Mouse (Mus musculus): Measurements from ENCODE around the gene Trpm6. TPM values are rescaled to one million over a fixed set of nuclear protein-coding genes. Genes with fewer than 3 reads are reported as not detected.

Trpm6 gene
- total and polyA plus RNA-seq, 3 experiments: 0.01 TPM; not detected in 2

GRCm38 (mm10) chr19:18842626-18843025, 92.8 kb downstream of the Trpm6 start:
- TF ChIP-seq NELFE (IDR thresholded peaks at IDR 0.05; ENCODE audit: low read depth, low read length) (no peak), SMC3 (IDR thresholded peaks at IDR 0.05; ENCODE audit: low read depth, low read length) (no peak), MEF2A (IDR thresholded peaks at IDR 0.05; ENCODE audit: extremely low read depth, insufficient replicate concordance, low read depth, low read length, poor library complexity, severe bottlenecking) (no peak), USF2 (IDR thresholded peaks at IDR 0.05; ENCODE audit: borderline replicate concordance in 1 of 2, insufficient read depth in 1 of 2, low read depth in 1 of 2, low read length in 2 of 2) (no peak), POLR2AphosphoS2 (IDR thresholded peaks at IDR 0.05; ENCODE audit: low read length) (no peak)
- H3K27ac ChIP-seq (ENCODE audit: control insufficient read depth, low read depth, low read length): no peak overlapping the region
- DNase-seq (ENCODE audit: low read depth, low spot score): no peak
- no peaks in the 10 kb centered on the region for H3K79me2 ChIP-seq (ENCODE audit: control insufficient read depth, insufficient read depth, low read length, poor library complexity)
- peaks cover 2 to 4% of the 10 kb centered on the region in 2 experiments; a peak in 2 of 4 replicates for H3K27me3 ChIP-seq (ENCODE audit: control insufficient read depth in 1 of 2, insufficient read depth in 2 of 2, low read length in 2 of 2)
- no peaks in the 10 kb centered on the region for H3K9me3 ChIP-seq (replicated peaks; ENCODE audit: insufficient read depth, low read length)
- no peak overlapping the region for H3K4me3 ChIP-seq (ENCODE audit: control insufficient read depth in 1 of 2, insufficient read depth in 1 of 2, low read depth in 2 of 2, low read length in 2 of 2)
- no peaks in the 10 kb centered on the region for H3K36me3 ChIP-seq (ENCODE audit: control insufficient read depth in 1 of 2, insufficient read depth in 2 of 2, low read length in 2 of 2)
- H3K4me1 ChIP-seq (ENCODE audit: control insufficient read depth in 1 of 2, insufficient read depth in 2 of 2, low read length in 2 of 2): no peaks in the 10 kb centered on the region
- H3K9ac ChIP-seq (ENCODE audit: control insufficient read depth, low read depth, low read length, poor library complexity, severe bottlenecking): no peak overlapping the region

DNA sequence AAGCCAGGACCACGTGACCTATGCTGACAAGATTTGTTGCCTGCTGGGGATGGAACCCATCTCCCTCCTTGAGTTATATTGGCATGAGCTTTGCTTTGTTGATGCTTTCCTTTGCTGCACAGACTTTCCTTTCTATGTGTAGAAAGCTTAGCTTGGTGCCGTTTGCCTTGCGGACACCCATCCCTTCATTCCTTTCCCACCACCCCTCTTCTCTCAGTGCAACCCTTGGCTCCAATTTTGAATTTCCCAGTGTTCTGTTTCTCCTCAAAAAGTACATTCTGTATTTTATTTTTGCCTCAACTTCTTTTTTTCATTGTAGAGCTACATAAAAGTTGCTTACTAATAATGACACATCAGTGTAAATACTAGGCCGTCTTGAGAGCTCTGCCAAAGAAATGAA, 96.6 kb downstream of the Trpm6 start:
- H3K27me3 ChIP-seq (ENCODE audit: control insufficient read depth in 1 of 2, insufficient read depth in 2 of 2, low read length in 2 of 2): no peaks in the 10 kb centered on the region; a peak in 1 of 4 replicates
- no peak overlapping the region for H3K4me3 ChIP-seq (ENCODE audit: control insufficient read depth in 1 of 2, insufficient read depth in 1 of 2, low read depth in 2 of 2, low read length in 2 of 2)
- no peak for DNase-seq (ENCODE audit: low read depth, low spot score)
- TF ChIP-seq ZC3H11A (IDR thresholded peaks at IDR 0.05; ENCODE audit: low read depth, low read length) (no peak), ZKSCAN1 (IDR thresholded peaks at IDR 0.05; ENCODE audit: low read depth, low read length) (no peak), ZNF384 (IDR thresholded peaks at IDR 0.05; ENCODE audit: low read depth, low read length) (no peak), SIN3A (IDR thresholded peaks at IDR 0.05; ENCODE audit: low read length) (no peak), GABPA (IDR thresholded peaks at IDR 0.05; ENCODE audit: low read depth, low read length) (no peak), HCFC1 (IDR thresholded peaks at IDR 0.05; ENCODE audit: low read depth, low read length) (no peak), TAL1 (IDR thresholded peaks at IDR 0.05; ENCODE audit: low read length) (no peak), EP300 (IDR thresholded peaks at IDR 0.05; ENCODE audit: low read depth in 1 of 2, low read length in 2 of 2) (no peak)
- no peaks in the 10 kb centered on the region for H3K79me2 ChIP-seq (ENCODE audit: control insufficient read depth, insufficient read depth, low read length, poor library complexity)
- no peaks in the 10 kb centered on the region for H3K9me3 ChIP-seq (replicated peaks; ENCODE audit: insufficient read depth, low read length)
- H3K36me3 ChIP-seq (ENCODE audit: control insufficient read depth in 1 of 2, insufficient read depth in 2 of 2, low read length in 2 of 2): no peaks in the 10 kb centered on the region
- no peaks in the 10 kb centered on the region for H3K4me1 ChIP-seq (ENCODE audit: control insufficient read depth in 1 of 2, insufficient read depth in 2 of 2, low read length in 2 of 2)
- H3K27ac ChIP-seq (ENCODE audit: control insufficient read depth, low read depth, low read length): no peak overlapping the region
- H3K9ac ChIP-seq (ENCODE audit: control insufficient read depth, low read depth, low read length, poor library complexity, severe bottlenecking): no peak overlapping the region

- DNase-seq (ENCODE audit: low read depth, low spot score): peak; percentile 20
- H3K9ac ChIP-seq (ENCODE audit: control insufficient read depth, low read depth, low read length, poor library complexity, severe bottlenecking): no peak overlapping the region
- no peaks in the 10 kb centered on the region for H3K79me2 ChIP-seq (ENCODE audit: control insufficient read depth, insufficient read depth, low read length, poor library complexity)
- TF ChIP-seq RAD21 (IDR thresholded peaks at IDR 0.05; ENCODE audit: low read depth, low read length): peak; percentile 9
- TF ChIP-seq POLR2A (IDR thresholded peaks at IDR 0.05; ENCODE audit: control insufficient read depth in 1 of 2, insufficient read depth in 1 of 2, low read depth in 1 of 2, low read length in 2 of 2, poor library complexity in 1 of 2): no peak
- no peak for TF ChIP-seq CHD1 (IDR thresholded peaks at IDR 0.05; ENCODE audit: low read depth, low read length)
- no peak for TF ChIP-seq UBTF (IDR thresholded peaks at IDR 0.05; ENCODE audit: borderline replicate concordance, insufficient read depth, low read depth, low read length)
- no peak for TF ChIP-seq USF1 (IDR thresholded peaks at IDR 0.05; ENCODE audit: low read depth, low read length)
- TF ChIP-seq CTCF (IDR thresholded peaks at IDR 0.05 in 2 of 3, conservative IDR thresholded peaks at IDR 0.05 in 1 of 3; ENCODE audit: control insufficient read depth in 1 of 3, insufficient read depth in 1 of 3, low read depth in 2 of 3, low read length in 3 of 3, poor library complexity in 1 of 3, severe bottlenecking in 1 of 3): peak; percentile 17 to 22 (median 20); a peak in 4 of 6 replicates
- no peak for TF ChIP-seq ETS1 (IDR thresholded peaks at IDR 0.05; ENCODE audit: low read depth, low read length)
- no peak for TF ChIP-seq TAL1 (IDR thresholded peaks at IDR 0.05; ENCODE audit: low read length)
- TF ChIP-seq SMC3 (IDR thresholded peaks at IDR 0.05; ENCODE audit: low read depth, low read length): 0 out of 2 replicates have a peak, but pooled peaks have one; percentile 21
- H3K36me3 ChIP-seq (ENCODE audit: control insufficient read depth in 1 of 2, insufficient read depth in 2 of 2, low read length in 2 of 2): no peaks in the 10 kb centered on the region
- peaks cover 0 to 2% of the 10 kb centered on the region in 2 experiments; a peak in 2 of 4 replicates for H3K27me3 ChIP-seq (ENCODE audit: control insufficient read depth in 1 of 2, insufficient read depth in 2 of 2, low read length in 2 of 2)
- no peaks in the 10 kb centered on the region for H3K4me1 ChIP-seq (ENCODE audit: control insufficient read depth in 1 of 2, insufficient read depth in 2 of 2, low read length in 2 of 2)
- no peak overlapping the region for H3K4me3 ChIP-seq (ENCODE audit: control insufficient read depth in 1 of 2, insufficient read depth in 1 of 2, low read depth in 2 of 2, low read length in 2 of 2)
- H3K27ac ChIP-seq (ENCODE audit: control insufficient read depth, low read depth, low read length): no peak overlapping the region
- no peaks in the 10 kb centered on the region for H3K9me3 ChIP-seq (replicated peaks; ENCODE audit: insufficient read depth, low read length)
These were observed 118.5 kb downstream of the Trpm6 start for GRCm38 (mm10) chr19:18868311-18868710.
